Mouse (Mus musculus) neural tube, embryonic 12.5 days (tissue): ENCODE data around the gene Vat1l. TPM values are rescaled to one million over a fixed set of nuclear protein-coding genes. Genes with fewer than 3 reads are reported as not detected.

Source experiments
- ATAC-seq: fragments of 200-750 bp; cut with Nextera tagmentation; 2 replicates; pipeline ENCODE4 v1.8.0; 2017; ENCODE audit warnings: low read depth, mild to moderate bottlenecking, moderate TSS enrichment, moderate library complexity; ENCODE audit not compliant: low FRiP score
- H3K27ac ChIP-seq: fragments of 300-500 bp; sonication (generic); 2 replicates; pipeline ENCODE4 v1.5.1; 2016
- H3K27me3 ChIP-seq: fragments of 300-500 bp; sonication (generic); replicated peaks from 2 replicates; pipeline ENCODE4 v1.6.1; 2016; ENCODE audit warnings: mild to moderate bottlenecking
- H3K36me3 ChIP-seq: fragments of 300-500 bp; sonication (generic); 2 replicates; pipeline ENCODE4 v1.6.1; 2016; ENCODE audit warnings: mild to moderate bottlenecking
- H3K4me1 ChIP-seq: fragments of 300-500 bp; sonication (generic); 2 replicates; pipeline ENCODE4 v1.6.1; 2016
- H3K4me2 ChIP-seq: fragments of 300-500 bp; sonication (generic); replicated peaks from 2 replicates; pipeline ENCODE4 v1.6.1; 2016; ENCODE audit warnings: mild to moderate bottlenecking
- H3K4me3 ChIP-seq: fragments of 300-500 bp; sonication (generic); 2 replicates; pipeline ENCODE4 v1.5.1; 2016
- H3K9ac ChIP-seq: fragments of 300-500 bp; sonication (generic); 2 replicates; pipeline ENCODE4 v1.6.1; 2016; ENCODE audit warnings: mild to moderate bottlenecking
- H3K9me3 ChIP-seq: fragments of 300-500 bp; sonication (generic); 2 replicates; pipeline ENCODE4 v1.6.1; 2016; ENCODE audit warnings: mild to moderate bottlenecking
- WGBS: fragments of 180-500 bp; shearing (Covaris S2); methylation state at CpG from one replicate; pipeline ENCODE4 v1.1.7; 2016; 5-methylcytosine and 5-hydroxymethylcytosine counted together
- polyA plus RNA-seq: library from polyadenylated mRNA; unstranded; fragments of >200 nt; fragmentation: Nextera tagmentation; extraction: Ambion mirVana; gene quantifications from 2 replicates; pipeline ENCODE4 v1.2.1, GENCODE M21; 2016

Gene Vat1l
- polyA plus RNA-seq, 1 experiment from 2014 or later: 14.0 TPM

- Histone ChIP-seq H3K36me3 (no peaks in the 10 kb centered on the region), H3K27ac (no peak overlapping the region), H3K4me3 (no peak overlapping the region), H3K27me3 (no peaks in the 10 kb centered on the region), H3K4me1 (no peaks in the 10 kb centered on the region), H3K9ac (no peak overlapping the region), H3K9me3 (no peaks in the 10 kb centered on the region), H3K4me2 (no peak overlapping the region)
- ATAC-seq: no peak
- 91% methylated on average over 2 of the region's 2 CpGs for WGBS
Observed at GRCm38 (mm10) chr8:114222001-114222400, 16.6 kb downstream of the Vat1l start.

GRCm38 (mm10) chr8:114224001-114224400 lies 18.6 kb downstream of the Vat1l start:
- Histone ChIP-seq H3K27ac (no peak overlapping the region), H3K4me1 (no peaks in the 10 kb centered on the region)
- ATAC-seq: no peak

GRCm38 (mm10) chr8:114251321-114252065 lies 46.1 kb downstream of the Vat1l start:
- no peak overlapping the region for H3K27ac ChIP-seq
- H3K36me3 ChIP-seq: no peaks in the 10 kb centered on the region
- no peak overlapping the region for H3K4me3 ChIP-seq
- 91% methylated on average over 3 of the region's 3 CpGs for WGBS
- H3K9ac ChIP-seq: no peak overlapping the region
- H3K4me2 ChIP-seq: no peak overlapping the region
- H3K27me3 ChIP-seq: no peaks in the 10 kb centered on the region
- no peaks in the 10 kb centered on the region for H3K9me3 ChIP-seq
- no peaks in the 10 kb centered on the region for H3K4me1 ChIP-seq
- ATAC-seq: no peak

More at GRCm38 (mm10) chr8:114224001-114224400, 18.6 kb downstream of the Vat1l start:
- H3K27me3 ChIP-seq: no peaks in the 10 kb centered on the region
- no peaks in the 10 kb centered on the region for H3K36me3 ChIP-seq
- 84% methylated on average over 2 of the region's 2 CpGs for WGBS
- no peaks in the 10 kb centered on the region for H3K9me3 ChIP-seq
- no peak overlapping the region for H3K4me3 ChIP-seq
- H3K4me2 ChIP-seq: no peak overlapping the region
- H3K9ac ChIP-seq: no peak overlapping the region

GRCm38 (mm10) chr8:114258685-114259084 lies 53.3 kb downstream of the Vat1l start:
- Histone ChIP-seq H3K4me3 (no peak overlapping the region), H3K9me3 (no peaks in the 10 kb centered on the region), H3K27ac (no peak overlapping the region), H3K4me1 (peaks cover 4% of the 10 kb centered on the region; the same call in 1 of the 2 replicates), H3K36me3 (no peaks in the 10 kb centered on the region), H3K27me3 (no peaks in the 10 kb centered on the region), H3K9ac (0 out of 2 replicates have a peak overlapping the region, but pooled peaks have one; percentile 8), H3K4me2 (no peak overlapping the region)
- ATAC-seq: no peak
- WGBS: 77% methylated on average over 4 of the region's 4 CpGs

GRCm38 (mm10) chr8:114259713-114260355 lies 54.4 kb downstream of the Vat1l start:
- H3K9me3 ChIP-seq: no peaks in the 10 kb centered on the region
- H3K36me3 ChIP-seq: no peaks in the 10 kb centered on the region
- no peak overlapping the region for H3K9ac ChIP-seq
- H3K4me1 ChIP-seq: peaks cover 4% of the 10 kb centered on the region; the same call in 1 of the 2 replicates
- 70% methylated on average over 5 of the region's 5 CpGs for WGBS
- H3K27me3 ChIP-seq: no peaks in the 10 kb centered on the region
- no peak overlapping the region for H3K27ac ChIP-seq
- no peak overlapping the region for H3K4me2 ChIP-seq
- no peak overlapping the region for H3K4me3 ChIP-seq
- ATAC-seq: no peak

- no peak for ATAC-seq
- no peak overlapping the region for H3K4me2 ChIP-seq
- no peaks in the 10 kb centered on the region for H3K36me3 ChIP-seq
- no peaks in the 10 kb centered on the region for H3K9me3 ChIP-seq
- H3K4me1 ChIP-seq: peaks cover 4% of the 10 kb centered on the region; the same call in 1 of the 2 replicates
- no peak overlapping the region for H3K9ac ChIP-seq
- H3K4me3 ChIP-seq: no peak overlapping the region
- H3K27ac ChIP-seq: no peak overlapping the region
- 66% methylated on average over 2 of the region's 2 CpGs for WGBS
- no peaks in the 10 kb centered on the region for H3K27me3 ChIP-seq
Observed at GRCm38 (mm10) chr8:114262331-114262730, 56.9 kb downstream of the Vat1l start.

- H3K27me3 ChIP-seq: no peaks in the 10 kb centered on the region
- WGBS: 76% methylated on average over 8 of the region's 8 CpGs
- H3K4me1 ChIP-seq: no peaks in the 10 kb centered on the region
- H3K27ac ChIP-seq: no peak overlapping the region
- no peaks in the 10 kb centered on the region for H3K36me3 ChIP-seq
- H3K9me3 ChIP-seq: no peaks in the 10 kb centered on the region
- no peak overlapping the region for H3K4me3 ChIP-seq
- ATAC-seq: no peak
- no peak overlapping the region for H3K4me2 ChIP-seq
- no peak overlapping the region for H3K9ac ChIP-seq
Observed at GRCm38 (mm10) chr8:114274558-114274957, 69.1 kb downstream of the Vat1l start.

- no peak for ATAC-seq
- H3K4me2 ChIP-seq: no peak overlapping the region
- H3K27me3 ChIP-seq: no peaks in the 10 kb centered on the region
- H3K9ac ChIP-seq: no peak overlapping the region
- H3K9me3 ChIP-seq: no peaks in the 10 kb centered on the region
- no peak overlapping the region for H3K4me3 ChIP-seq
- H3K36me3 ChIP-seq: no peaks in the 10 kb centered on the region
- H3K4me1 ChIP-seq: no peaks in the 10 kb centered on the region
- WGBS: 74% methylated on average over 1 of the region's 1 CpGs
- H3K27ac ChIP-seq: no peak overlapping the region
Observed at GRCm38 (mm10) chr8:114281101-114281500, 75.7 kb downstream of the Vat1l start.

- Histone ChIP-seq H3K9me3 (no peaks in the 10 kb centered on the region), H3K27ac (0 out of 2 replicates have a peak overlapping the region, but pooled peaks have one; percentile 58), H3K4me1 (peaks cover 13% of the 10 kb centered on the region), H3K36me3 (no peaks in the 10 kb centered on the region), H3K27me3 (no peaks in the 10 kb centered on the region), H3K9ac (no peak overlapping the region), H3K4me3 (no peak overlapping the region), H3K4me2 (peak overlapping the region; percentile 34; the same call in 1 of the 2 replicates)
- WGBS: 36% methylated on average over 11 of the region's 11 CpGs
- ATAC-seq: peak; percentile 69; the same call in 1 of the 2 replicates
Observed at GRCm38 (mm10) chr8:114294889-114295748, 89.7 kb downstream of the Vat1l start.

GRCm38 (mm10) chr8:114295749-114296067 lies 90.3 kb downstream of the Vat1l start:
- Histone ChIP-seq H3K4me2 (no peak overlapping the region), H3K4me1 (peaks cover 13% of the 10 kb centered on the region)

GRCm38 (mm10) chr8:114298253-114298652 lies 92.8 kb downstream of the Vat1l start:
- Histone ChIP-seq H3K4me1 (peaks cover 13% of the 10 kb centered on the region), H3K9ac (no peak overlapping the region), H3K36me3 (no peaks in the 10 kb centered on the region), H3K9me3 (no peaks in the 10 kb centered on the region), H3K27ac (no peak overlapping the region), H3K4me2 (no peak overlapping the region), H3K27me3 (no peaks in the 10 kb centered on the region), H3K4me3 (no peak overlapping the region)
- WGBS: 27% methylated on average over 2 of the region's 2 CpGs
- ATAC-seq: no peak

More at GRCm38 (mm10) chr8:114295749-114296067, 90.3 kb downstream of the Vat1l start:
- Histone ChIP-seq H3K4me3 (no peak overlapping the region), H3K36me3 (no peaks in the 10 kb centered on the region), H3K9ac (no peak overlapping the region), H3K9me3 (no peaks in the 10 kb centered on the region), H3K27me3 (no peaks in the 10 kb centered on the region), H3K27ac (no peak overlapping the region)
- 65% methylated on average over 3 of the region's 3 CpGs for WGBS
- ATAC-seq: 0 out of 2 replicates have a peak, but pooled peaks have one; percentile 22

- Histone ChIP-seq H3K27me3 (no peaks in the 10 kb centered on the region), H3K9ac (no peak overlapping the region), H3K36me3 (no peaks in the 10 kb centered on the region), H3K4me1 (peaks cover 8% of the 10 kb centered on the region), H3K27ac (no peak overlapping the region), H3K4me2 (no peak overlapping the region), H3K9me3 (no peaks in the 10 kb centered on the region), H3K4me3 (no peak overlapping the region)
- WGBS: 76% methylated on average over 7 of the region's 7 CpGs
- no peak for ATAC-seq
Observed at GRCm38 (mm10) chr8:114300072-114300471, 94.7 kb downstream of the Vat1l start.
